Mouse (Mus musculus) CD4-positive helper T cell, adult 2 months (primary cell): Measurements from ENCODE around the gene Stim2.

Experiments used
- DNase-seq: peaks from one replicate; pipeline ENCODE4 v3.0.0-alpha.2; 2012; ENCODE audit warnings: low read depth, missing footprints, low spot score

Stim2 gene

DNA sequence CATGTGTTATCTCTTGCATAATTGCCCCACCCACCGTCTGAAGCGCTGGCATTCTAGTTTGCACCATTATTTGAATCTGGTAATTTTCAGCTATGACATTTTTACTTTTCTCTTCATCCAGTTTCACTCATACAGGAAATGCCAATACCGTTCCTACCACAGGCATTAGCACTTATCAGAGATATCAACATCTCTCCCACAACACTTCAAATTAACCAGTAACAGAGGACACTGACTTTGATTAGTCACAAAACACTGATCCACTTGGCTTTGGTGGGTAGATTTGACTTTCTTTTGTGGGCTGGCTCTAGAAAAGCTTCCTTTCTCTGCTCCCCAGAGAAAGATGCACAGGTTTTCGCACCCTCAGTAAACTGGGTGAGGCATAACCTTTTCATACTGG lies 3.7 kb upstream of the Stim2 start:
- DNase-seq: peak; percentile 74

DNA sequence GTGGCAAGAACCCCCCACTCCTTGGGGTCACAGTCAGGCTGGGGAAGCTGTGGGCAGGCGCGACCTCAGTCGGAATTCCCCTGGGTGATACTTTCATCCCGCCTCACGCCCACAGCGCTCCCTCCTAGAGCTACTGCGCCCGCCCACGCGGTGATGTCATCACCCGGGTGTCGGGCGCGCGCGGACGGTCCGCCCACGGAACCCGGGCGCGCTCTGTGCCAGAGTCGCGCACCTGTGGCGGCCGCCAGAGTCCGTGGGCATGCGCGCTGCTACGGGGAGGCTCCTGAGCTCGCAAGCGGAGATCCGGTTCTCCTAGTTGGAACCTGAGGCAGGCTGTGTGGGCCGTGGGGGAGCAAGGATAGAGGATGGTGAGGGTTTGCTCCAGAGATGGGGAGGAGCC lies 3.0 kb upstream of the Stim2 start:
- DNase-seq: peak; percentile 97

DNA sequence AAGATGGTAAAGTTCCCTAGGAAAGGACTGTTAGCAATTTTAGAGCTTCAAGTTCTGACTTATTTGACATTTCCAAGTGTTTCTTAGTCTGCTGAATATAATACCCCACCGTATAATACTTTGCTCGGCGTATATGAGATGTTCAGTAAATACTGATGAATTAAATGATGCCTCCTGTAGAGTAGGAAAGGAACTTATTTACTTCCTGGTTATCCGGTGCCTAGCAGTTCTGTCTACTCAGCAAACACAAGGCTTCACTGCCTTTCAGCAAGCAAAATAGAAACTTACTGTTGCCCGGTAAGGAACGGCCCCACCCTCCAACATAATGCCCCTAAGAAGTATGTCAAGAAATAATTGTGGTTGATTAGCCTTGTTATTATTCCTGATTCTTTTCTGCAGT lies 1.5 kb upstream of the Stim2 start:
- no peak for DNase-seq

DNA sequence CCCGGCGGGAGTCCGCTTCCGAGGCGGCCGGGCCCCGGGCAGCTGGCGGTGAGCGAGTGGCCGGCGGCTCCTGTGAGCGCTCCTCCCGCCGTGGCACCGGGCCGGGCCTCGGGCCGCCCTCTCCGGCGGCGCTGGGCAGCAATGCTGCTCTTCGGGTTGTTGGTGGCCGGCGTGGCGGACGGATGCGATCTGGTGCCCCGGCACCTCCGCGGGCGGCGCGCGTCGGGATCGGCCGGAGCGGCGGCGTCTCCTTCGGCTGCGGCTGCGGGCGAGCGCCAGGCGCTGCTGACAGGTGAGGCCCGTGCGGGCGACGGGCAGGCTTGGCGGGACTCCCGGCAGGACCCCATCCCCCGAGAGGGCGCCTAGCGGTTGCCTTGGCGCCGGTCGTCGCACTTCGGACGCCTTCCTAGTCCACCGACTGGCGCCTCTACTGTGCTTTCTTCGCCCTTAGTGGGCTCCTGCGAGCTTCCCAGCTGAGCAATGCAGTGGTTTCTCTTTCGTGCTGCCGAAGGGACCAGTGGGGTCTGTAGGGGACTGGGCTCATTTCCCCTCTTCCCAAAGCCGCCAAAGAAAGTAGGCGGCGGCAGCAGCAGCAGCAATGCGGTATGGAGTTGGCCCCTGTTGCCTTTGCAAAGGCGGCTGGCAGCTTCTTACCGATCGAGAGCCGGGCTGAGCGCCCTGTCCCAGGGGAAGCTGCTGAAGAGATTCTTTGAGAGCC lies 603 bp downstream of the Stim2 start:
- peak; percentile 70 for DNase-seq

DNA sequence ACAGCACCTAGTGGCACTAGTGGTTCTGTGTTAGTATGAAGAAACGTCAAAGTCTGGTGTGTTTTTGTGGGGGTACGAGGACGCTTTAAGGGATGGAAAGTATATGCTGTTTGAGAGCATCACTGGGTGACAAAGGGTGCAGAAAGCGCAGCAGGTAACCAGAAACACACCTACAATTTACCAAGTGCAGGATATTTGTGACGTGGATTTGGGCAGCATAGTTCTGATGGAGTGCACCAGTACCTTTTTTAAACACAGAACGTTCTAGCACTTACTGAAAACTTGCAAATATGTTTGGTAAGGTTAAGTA lies 1.1 kb downstream of the Stim2 start:
- DNase-seq: no peak

DNA sequence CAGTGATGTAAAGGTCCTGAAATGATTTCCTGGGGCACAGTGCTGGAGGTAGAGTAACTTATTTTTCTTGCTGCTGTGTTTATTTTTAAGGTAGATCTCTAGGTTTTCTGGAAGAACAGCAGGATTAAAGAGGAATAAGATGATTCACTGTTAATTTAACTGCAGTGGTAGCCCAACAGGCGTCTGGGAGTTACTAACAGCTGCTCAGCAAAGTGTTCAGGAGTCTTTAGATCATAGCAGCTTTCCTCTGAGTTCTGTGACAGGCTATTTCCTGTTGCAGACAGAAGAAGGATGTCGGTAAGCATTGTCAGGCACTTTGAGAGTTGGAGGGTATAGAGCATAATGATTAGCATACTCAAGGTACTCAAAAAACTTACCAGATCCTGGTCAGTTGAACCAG lies 1.5 kb downstream of the Stim2 start:
- peak; percentile 65 for DNase-seq

DNA sequence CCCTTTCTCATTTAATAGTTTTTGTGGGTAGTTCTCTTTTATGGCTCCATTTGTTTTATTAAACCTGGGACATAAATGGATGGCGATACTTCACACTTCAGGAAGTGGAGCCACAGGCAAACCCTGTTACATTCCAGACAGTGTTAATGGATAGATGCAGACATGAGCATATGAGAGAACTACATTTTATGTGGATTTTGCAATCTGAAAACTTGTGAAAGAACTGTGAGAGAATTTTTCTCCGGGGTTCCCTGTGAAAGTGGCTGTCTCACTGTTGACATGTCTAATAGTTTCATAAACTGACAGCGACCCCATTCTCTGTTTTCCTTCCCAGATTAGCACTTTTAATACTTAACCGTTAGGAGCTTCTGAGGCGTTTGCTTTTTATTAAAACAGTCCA lies 2.7 kb downstream of the Stim2 start:
- DNase-seq: no peak

DNA sequence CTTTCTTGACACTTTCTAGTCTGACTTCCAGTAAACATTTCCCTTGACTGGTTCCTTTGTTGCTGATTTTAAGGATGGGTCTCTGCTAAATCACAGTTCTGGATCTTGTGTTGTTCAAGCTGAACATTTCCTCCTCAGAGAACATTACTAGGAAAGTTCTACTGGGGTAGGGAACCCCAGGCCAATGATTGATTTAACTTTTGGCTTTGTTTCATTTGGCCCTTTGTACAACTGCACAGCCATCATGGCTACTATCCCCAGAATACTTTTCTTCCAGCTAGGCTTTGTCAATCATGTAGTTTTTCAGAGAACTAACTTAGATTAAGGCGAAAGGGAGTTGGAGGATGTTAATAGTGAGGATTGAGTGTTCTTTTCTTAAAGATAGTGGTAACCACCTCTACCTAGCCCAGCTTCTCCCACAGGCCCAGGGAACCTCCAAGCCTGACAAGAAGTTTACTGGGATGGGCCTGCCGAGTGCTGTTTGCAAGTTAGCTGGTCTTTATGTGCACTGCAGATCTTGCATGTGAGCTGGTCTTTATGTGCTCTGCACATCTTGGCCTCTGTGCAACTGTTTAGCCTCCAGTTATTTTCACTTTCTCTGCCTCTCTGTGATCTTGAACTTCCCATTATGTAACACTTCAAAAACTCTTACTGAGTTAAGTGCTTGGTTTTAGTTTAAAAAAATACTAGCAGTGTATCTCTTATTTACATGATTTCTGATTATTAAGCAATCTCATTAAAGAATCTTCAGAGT lies 7.0 kb downstream of the Stim2 start:
- peak; percentile 34 for DNase-seq

DNA sequence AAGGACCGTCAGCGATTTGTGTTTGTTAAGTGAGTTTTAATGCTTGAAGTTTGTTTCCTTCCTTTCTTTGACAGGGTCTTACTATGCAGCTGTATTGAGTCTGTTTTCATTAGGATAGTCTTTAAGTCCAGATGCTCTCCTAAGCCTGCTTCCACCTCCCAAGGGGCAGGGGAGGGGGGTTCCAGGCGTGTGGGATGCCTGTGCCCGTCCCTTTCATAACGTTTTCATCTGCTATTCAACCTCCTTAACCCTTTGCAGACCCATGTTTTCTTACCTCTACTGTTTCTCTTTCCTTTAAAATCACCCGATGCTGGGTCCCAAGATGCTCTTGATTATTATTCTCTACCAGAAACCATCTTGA lies 7.5 kb downstream of the Stim2 start:
- no peak for DNase-seq

DNA sequence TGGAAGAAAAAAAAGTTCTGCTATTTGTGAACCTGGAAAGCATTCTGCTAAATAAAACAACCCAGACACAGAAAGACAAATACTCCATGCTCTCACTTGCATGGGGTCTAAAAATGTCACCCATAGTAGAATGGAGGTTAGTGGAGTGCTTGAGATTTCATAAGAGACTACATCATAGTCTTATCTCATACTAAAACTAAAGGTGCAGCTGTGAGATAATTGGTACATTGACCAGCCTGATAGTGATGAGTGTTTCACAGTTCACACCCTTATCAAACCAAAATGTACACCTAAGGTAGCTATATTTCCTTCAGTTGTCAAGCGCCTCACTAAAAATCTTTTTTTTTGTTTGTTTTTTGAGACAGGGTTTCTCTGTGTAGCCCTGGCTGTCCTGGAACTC lies 8.5 kb downstream of the Stim2 start:
- no peak for DNase-seq

DNA sequence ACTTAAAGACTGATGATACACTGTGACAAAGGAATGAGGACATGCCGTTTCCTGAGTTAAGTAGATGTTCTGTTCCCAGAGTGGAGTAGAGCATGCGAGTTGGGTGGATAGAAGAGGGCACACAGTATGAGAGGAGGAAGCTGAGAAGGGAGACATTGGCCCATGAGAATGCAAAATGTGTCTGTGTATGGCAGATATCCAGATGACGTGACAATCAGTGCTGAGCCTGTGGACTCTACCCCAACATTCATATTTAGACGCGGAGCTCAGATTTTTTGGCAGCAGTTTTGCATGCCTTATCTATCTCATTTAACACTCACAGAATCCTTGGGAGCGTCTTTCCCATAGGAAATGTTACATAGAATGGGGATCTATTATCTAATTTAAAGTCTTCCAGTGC lies 9.3 kb downstream of the Stim2 start:
- DNase-seq: no peak

DNA sequence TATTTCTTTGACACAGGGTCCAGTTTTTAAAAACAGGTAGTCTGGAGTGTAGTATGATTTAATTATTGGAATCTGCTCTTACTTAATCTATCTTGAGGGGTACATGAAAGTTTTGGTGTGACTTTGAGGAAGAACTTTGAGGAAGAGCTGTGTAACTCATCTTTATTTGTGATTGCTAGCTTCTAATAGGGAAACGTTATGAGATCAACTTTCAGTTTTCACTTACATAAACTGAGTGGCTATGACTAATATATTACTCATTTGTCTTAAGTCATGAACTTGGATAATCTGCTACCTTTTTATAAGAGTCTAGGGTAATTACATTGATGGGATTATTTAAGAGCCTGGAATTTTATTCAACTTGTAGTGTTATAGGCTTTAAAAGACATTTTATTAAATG lies 15.0 kb downstream of the Stim2 start:
- DNase-seq: no peak

DNA sequence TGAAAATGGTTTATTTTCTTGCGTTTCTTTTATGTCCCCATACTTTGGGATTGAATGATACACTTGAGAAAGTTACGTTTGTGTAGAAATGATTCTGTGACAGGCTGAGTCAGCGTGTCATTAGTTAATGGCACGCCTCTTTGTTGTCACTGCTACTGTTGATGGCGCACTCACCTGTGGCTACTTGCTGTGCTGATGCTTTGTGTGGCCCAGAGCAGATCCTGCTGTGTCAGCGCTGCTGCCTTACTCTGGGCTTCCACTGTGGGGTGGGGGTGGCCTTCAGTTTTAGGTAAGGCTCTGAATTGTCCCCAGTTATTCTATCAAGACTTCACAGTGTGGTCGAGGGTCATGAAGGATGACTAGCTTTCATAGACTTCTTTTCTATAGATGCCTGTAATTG lies 18.8 kb downstream of the Stim2 start:
- no peak for DNase-seq

DNA sequence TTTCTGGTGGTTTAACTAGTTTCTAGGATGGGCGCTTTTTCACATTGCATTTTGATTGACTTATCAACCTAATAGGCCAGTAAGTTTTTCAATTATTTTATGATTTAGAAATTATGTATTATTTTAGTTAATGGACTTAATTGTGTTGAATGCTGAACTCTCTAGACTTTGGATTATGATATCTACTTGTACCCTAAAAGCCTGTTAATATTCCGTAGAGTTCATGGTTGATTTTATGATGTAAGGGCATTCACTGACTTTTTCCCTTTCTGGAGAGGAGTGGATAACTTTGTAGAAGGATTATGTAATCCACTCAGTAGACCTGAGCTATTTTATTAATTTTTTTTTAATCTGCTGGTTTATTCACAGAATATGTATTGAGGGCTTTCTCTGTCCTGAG lies 20.6 kb downstream of the Stim2 start:
- DNase-seq: no peak

DNA sequence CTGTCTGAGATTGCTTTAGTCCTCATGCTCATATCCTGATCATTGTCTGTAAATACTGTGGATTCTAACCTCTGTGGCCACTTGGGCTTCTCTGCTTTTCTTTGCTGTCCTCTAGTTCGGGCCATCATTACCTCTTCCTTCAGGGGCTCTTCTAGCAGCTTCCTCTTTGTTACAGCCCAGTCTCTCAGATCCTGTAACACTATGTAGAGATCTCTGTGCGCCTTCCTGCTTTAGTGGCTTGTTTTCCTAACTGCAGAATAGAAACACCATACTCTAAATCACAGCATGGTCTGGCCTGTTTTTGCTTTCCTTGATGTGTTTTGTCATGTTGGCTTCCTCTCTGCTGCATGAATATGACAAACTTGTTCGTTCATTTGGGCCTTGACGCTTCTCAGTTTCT lies 21.2 kb downstream of the Stim2 start:
- DNase-seq: no peak

DNA sequence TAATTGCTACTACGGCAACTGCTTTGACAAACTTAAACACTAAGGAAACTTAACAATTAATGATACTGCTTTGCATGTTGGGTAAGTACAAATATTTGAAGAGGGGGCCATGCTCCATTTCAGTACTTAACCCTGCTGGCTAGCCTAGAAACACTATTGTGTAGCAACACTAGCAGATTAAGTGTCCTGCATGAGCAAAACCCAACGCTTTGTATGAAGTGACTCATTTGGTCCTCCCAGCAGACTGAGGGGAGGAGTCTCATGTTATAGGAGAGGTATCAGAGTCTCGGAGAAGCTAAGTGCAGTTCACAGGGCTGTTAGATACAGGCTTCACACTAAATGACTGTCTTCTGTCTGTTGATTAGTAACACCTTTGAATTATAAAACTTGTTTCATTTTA lies 26.3 kb downstream of the Stim2 start:
- DNase-seq: no peak

DNA sequence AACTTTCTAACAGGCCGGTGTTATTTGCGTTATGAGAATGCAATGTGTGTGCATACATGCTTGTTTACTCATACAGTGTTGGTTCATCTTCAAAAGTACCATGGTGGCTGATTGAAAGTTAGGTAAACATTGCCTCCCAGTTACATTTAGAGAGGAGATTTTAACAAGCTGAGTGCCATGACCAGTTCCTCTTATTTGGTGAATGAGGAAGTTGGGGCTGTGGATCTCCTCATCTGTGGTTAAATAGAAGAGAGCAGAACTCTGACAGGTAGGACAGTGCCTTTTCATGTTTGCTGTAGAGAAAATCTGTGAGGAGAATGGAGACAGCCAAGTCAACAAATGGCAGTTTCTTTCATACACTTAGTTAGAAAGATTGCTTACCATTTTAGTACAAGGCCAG lies 27.3 kb downstream of the Stim2 start:
- DNase-seq: no peak

DNA sequence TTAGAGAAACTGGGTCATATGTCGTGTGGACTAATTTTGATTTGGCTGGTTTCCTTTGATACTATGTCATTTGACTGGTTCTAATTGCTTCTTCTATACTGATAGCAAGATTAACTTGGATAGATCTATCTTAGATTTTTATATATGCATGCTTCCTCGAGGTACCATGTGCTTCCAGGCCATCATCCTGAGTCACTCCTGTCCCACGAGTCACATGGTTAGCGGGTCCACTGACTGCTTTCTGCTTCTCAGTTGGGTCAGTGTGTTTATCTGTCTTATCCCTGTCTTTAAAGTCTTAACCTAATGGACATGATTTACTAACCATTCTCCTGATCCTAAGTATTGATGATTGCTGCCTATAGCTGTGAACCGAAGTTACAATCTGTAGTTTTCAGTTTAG lies 34.9 kb downstream of the Stim2 start:
- DNase-seq: no peak

DNA sequence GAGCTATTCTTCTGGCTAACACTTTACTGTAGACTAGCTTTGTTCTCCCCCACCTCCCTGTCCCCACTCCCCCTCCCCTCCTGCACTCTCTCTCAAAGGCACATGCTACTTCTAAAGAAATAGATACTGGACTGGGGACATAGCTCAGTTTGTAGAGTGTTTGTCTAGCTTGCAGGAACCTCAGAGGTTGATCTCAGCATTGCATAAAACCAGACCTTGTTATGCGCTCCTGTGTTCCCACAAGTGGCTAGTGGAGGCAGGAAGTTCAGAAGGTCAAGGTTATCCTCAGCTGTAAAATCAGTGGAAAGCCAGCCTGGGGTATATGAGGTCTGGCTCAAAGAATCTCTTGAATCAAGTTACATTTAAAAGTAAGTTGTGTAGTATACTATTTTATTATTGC lies 36.4 kb downstream of the Stim2 start:
- no peak for DNase-seq

DNA sequence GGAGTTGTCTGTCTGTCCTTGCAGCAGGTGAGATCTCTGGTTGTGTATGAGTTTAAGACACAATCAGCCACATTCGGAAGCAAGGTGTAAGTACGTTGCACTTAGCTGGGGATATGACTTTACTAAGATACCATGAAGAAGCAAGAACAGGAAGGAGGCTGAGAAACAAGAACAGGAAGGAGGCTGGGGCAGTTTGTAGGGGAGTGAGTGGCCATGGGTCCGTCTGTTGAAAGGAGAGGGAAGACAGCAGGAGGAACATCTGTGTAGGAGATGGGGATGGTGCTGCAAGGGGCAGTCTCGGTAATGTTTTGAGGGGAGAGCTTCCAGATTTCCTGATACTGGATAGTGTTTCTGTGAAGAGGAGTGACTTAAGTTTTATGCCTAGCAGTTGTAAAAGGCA lies 40.3 kb downstream of the Stim2 start:
- no peak for DNase-seq

DNA sequence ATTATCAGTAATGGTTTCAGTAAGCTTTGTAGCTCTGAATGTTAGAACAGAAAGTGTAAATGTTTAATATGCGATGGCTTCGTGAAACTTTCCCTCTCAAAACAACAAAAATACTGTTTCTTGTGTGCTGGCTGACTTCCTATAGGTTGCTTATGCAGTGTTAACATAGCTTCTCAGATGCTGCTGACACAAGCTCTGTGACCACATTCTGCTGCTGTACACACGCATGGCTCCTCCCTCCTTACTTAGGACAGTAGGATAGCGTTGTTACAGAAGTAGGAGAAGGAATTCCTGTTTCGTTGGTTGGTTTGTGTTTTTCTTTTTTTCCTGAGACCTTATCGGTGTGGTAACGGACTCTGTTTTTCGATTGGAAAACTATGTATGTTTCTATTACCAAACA lies 42.2 kb downstream of the Stim2 start:
- DNase-seq: no peak

DNA sequence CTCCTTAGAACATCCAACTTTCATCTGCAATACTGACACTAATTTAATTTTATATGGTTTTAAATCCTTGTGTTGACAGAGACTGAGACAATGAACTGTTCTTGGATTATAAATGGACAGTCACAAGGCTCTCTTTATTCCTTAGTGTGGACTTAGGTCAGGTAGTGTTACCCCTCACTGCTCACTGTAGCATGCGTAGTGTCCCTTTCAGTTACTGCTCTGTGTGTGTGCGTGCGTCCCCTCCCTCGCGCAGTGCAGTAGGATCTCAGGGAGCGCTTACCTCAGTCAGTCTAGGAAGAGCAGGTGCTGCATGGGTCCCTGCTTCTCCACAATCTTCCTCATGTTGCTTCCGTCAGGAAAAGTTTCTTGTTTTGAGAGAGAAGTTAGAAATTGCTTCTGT lies 43.7 kb downstream of the Stim2 start:
- DNase-seq: no peak

DNA sequence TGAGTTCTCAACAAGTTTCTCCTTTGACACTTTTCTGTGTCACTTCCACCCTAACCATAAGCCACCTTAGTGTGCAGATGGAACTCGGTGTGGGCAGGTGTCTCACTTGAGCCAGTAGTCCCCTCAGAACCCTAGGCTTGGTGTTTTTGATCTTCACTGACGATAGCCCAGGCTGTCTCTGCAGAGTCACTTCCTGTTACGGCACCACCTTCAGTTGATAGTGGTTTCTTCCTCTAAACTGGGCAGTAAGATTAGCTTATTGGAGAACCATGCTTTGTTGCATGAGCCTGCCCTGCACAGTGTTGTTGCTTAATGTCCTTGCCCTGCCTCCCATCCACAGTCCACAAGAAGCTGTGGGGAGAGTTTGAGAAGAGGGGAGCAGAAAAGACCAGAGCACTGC lies 47.2 kb downstream of the Stim2 start:
- peak; percentile 66 for DNase-seq

DNA sequence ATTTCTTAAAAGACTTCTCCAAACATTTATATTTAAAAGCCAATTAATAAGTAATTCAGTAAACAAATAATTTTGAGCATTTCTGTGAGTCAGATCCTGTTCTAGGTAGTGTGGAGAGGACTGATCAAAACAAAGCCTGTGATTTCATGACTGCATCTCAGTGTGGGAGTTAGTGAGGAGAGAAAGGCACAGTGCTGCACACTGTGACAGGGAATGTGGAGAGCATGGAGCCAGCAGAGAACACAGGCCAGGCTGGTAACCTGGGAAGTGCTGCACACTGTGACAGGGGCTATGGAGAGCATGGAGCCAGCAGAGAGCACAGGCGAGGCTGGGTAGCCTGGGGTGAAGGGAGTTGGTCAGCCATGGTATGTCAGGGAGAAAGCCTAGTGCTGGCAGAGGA lies 48.1 kb downstream of the Stim2 start:
- DNase-seq: no peak
